Mouse (Mus musculus): ENCODE results near the gene Slc23a4.

DNA sequence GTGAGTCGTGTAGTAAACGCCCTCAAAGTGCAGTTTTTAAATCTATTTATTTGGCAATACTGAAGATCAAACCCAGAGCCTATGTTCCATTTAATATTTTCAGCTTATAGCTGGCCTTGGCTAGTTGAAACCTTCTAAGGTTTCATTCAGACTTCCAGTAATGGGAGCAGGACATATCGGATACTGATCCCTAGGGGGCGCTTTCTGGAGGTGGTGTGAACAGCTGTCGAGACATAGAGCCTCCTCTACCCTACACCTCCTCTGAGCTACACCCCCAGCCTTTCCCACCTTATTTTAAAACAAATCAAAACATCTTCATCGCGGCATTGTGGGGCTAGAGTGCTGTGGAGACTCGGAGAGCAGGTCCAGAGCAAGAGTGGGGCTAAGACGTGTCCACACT is 7.5 kb downstream of the Slc23a4 start:
- TF ChIP-seq CTCF (IDR thresholded peaks at IDR 0.05; ENCODE audit: extremely low read depth, insufficient read depth, insufficient read length, insufficient replicate concordance) (no peak), POLR2A (IDR thresholded peaks at IDR 0.05; ENCODE audit: low read depth, low read length) (no peak)
